ENCODE assay signal across 19 mouse cellular contexts in genomic region chr3:84477498-84477897, GRCm38 (mm10). TPM values are rescaled to one million over a fixed set of nuclear protein-coding genes. Genes with fewer than 3 reads are reported as not detected.
DNase-seq lines count a peak whose midpoint lies in the region; ATAC-seq and TF ChIP-seq lines count a peak whose summit lies in the region.
"Had no signal": no experiment of that assay in that cellular context is flagged by ENCODE, and none has a peak within 500 bp of the region (broad histone marks: within the 10 kb centered on the region; RNA-seq: fewer than 3 reads in every experiment).

No protein-coding gene starts in this region.

- WGBS in liver, embryonic 11.5 days: 59% methylated on average over 1 of the region's 1 CpGs
- WGBS in bone marrow, adult 2 months: 83% methylated on average over 1 of the region's 1 CpGs
- WGBS in liver, embryonic 15.5 days (ENCODE audit: insufficient replicate concordance): 51% methylated on average over 1 of the region's 1 CpGs
- WGBS in stomach, embryonic 16.5 days: 84% methylated on average over 1 of the region's 1 CpGs

- peaks cover 52% of the 10 kb centered on the region for H3K4me1 ChIP-seq in liver, embryonic 11.5 days (replicated peaks; ENCODE audit: control insufficient read depth, insufficient read depth, low read length)
- H3K4me1 ChIP-seq in bone marrow, adult 2 months (ENCODE audit: control insufficient read depth, insufficient read depth, low read length): peaks cover 2% of the 10 kb centered on the region
- peaks cover 79% of the 10 kb centered on the region for H3K4me1 ChIP-seq in liver, embryonic 15.5 days (replicated peaks)
- H3K4me1 ChIP-seq in stomach, embryonic 16.5 days (ENCODE audit: control insufficient read depth, insufficient read depth, low read length): peaks cover 42% of the 10 kb centered on the region

- H3K4me2 ChIP-seq in liver, embryonic 11.5 days: peak overlapping the region; percentile 100
- peak overlapping the region; percentile 94 for H3K4me2 ChIP-seq in liver, embryonic 15.5 days
- H3K4me2 ChIP-seq in stomach, embryonic 16.5 days (ENCODE audit: low read depth, low read length): peak overlapping the region; percentile 99

- peaks cover 55% of the 10 kb centered on the region for H3K27me3 ChIP-seq in liver, embryonic 11.5 days (replicated peaks; ENCODE audit: control insufficient read depth, insufficient read depth, low read length)
- peaks cover 65% of the 10 kb centered on the region for H3K27me3 ChIP-seq in liver, embryonic 15.5 days
- H3K27me3 ChIP-seq in stomach, embryonic 16.5 days (ENCODE audit: control insufficient read depth, insufficient read depth, low read length): no peaks in the 10 kb centered on the region

- DNase-seq in liver, embryonic 11.5 days (ENCODE audit: low spot score): no peak
- DNase-seq in liver: no peak
- no peak for DNase-seq in frontal cortex, postnatal 36 days (ENCODE audit: low spot score in 2 of 2)
- DNase-seq: adrenal gland, postnatal 10 days; cerebellum, adult 9-11 months; embryo, embryonic 11 days; forebrain, postnatal 0 days; gastrocnemius, postnatal 10 days; kidney, adult 18-20 months; kidney, postnatal 14 days; left cerebral cortex, postnatal 4 days; right cerebral cortex, adult 18-20 months; thymus, postnatal 4 days had no signal

- H3K27ac ChIP-seq in liver, embryonic 11.5 days (ENCODE audit: low read depth, low read length): peak overlapping the region; percentile 41
- no peak overlapping the region; the same call in 1 of the 2 replicates for H3K27ac ChIP-seq in bone marrow, adult 2 months (ENCODE audit: control insufficient read depth, insufficient read depth, low read depth, low read length, poor library complexity)
- H3K27ac ChIP-seq in liver, embryonic 15.5 days (replicated peaks): peak overlapping the region; percentile 88
- no peak overlapping the region for H3K27ac ChIP-seq in stomach, embryonic 16.5 days (ENCODE audit: low read length)
- H3K27ac ChIP-seq: heart, embryonic 10.5 days; lung, embryonic 15.5 days had no signal

- TF ChIP-seq POLR2A in bone marrow, adult 2 months (IDR thresholded peaks at IDR 0.05; ENCODE audit: borderline replicate concordance, control insufficient read depth, low read depth, low read length): no peak

- ATAC-seq in liver, embryonic 11.5 days (replicated peaks; ENCODE audit: low FRiP score): peak; percentile 48
- no peak for ATAC-seq in liver, embryonic 15.5 days (ENCODE audit: insufficient read depth)
- ATAC-seq in stomach, embryonic 16.5 days (ENCODE audit: insufficient read depth, low FRiP score): no peak
- ATAC-seq in granulocyte monocyte progenitor cell, adult 5-6 weeks (replicated peaks; ENCODE audit: poor library complexity, severe bottlenecking): no peak
- ATAC-seq: forebrain, postnatal 0 days had no signal

- no peaks in the 10 kb centered on the region for H3K36me3 ChIP-seq in liver, embryonic 11.5 days (ENCODE audit: control insufficient read depth, insufficient read depth, low read length)
- H3K36me3 ChIP-seq in liver, embryonic 15.5 days (replicated peaks): peaks cover 44% of the 10 kb centered on the region
- no peaks in the 10 kb centered on the region for H3K36me3 ChIP-seq in stomach, embryonic 16.5 days (ENCODE audit: control insufficient read depth, insufficient read depth, low read length)
- H3K36me3 ChIP-seq: heart, embryonic 10.5 days; lung, embryonic 15.5 days had no signal

- peak overlapping the region; percentile 77 for H3K4me3 ChIP-seq in liver, embryonic 11.5 days (ENCODE audit: low read depth, low read length)
- peak overlapping the region; percentile 82 for H3K4me3 ChIP-seq in bone marrow, adult 2 months (replicated peaks; ENCODE audit: control insufficient read depth, low read depth, low read length)
- H3K4me3 ChIP-seq in liver, embryonic 15.5 days (replicated peaks): peak overlapping the region; percentile 82
- peak overlapping the region; percentile 72 for H3K4me3 ChIP-seq in stomach, embryonic 16.5 days (replicated peaks; ENCODE audit: low read length)
- H3K4me3 ChIP-seq: heart, embryonic 10.5 days had no signal

- H3K9me3 ChIP-seq in liver, embryonic 11.5 days (ENCODE audit: control insufficient read depth, low read length): no peaks in the 10 kb centered on the region
- no peaks in the 10 kb centered on the region for H3K9me3 ChIP-seq in liver, embryonic 15.5 days (replicated peaks)
- H3K9me3 ChIP-seq in stomach, embryonic 16.5 days (replicated peaks; ENCODE audit: control insufficient read depth, low read length): no peaks in the 10 kb centered on the region
- H3K9me3 ChIP-seq: heart, embryonic 10.5 days; lung, embryonic 15.5 days had no signal

- TF ChIP-seq CTCF in bone marrow, adult 2 months (IDR thresholded peaks at IDR 0.05; ENCODE audit: control insufficient read depth, insufficient read depth, low read length): no peak

- H3K9ac ChIP-seq in liver, embryonic 11.5 days (ENCODE audit: low read depth, low read length): peak overlapping the region; percentile 82
- peak overlapping the region; percentile 93 for H3K9ac ChIP-seq in liver, embryonic 15.5 days
- H3K9ac ChIP-seq in stomach, embryonic 16.5 days (ENCODE audit: low read length): no peak overlapping the region
- H3K9ac ChIP-seq: forebrain, postnatal 0 days; lung, embryonic 15.5 days had no signal

RNA-seq across cellular contexts. Expression of gene Fhdc1, which starts 2.7 kb away (rescaled TPM):
- polyA plus RNA-seq in liver, embryonic 11.5 days (2014; fragmentation: Nextera tagmentation; extraction: Ambion mirVana): 7.6 and 11.6 TPM in 2 replicates
- 41.2 and 43.5 TPM in 2 replicates for polyA plus RNA-seq in bone marrow, adult 2 months (2011; ENCODE audit: insufficient read depth, insufficient read length, low replicate concordance, missing spikeins)
- 41.8 and 42.3 TPM in 2 replicates for polyA plus RNA-seq in liver, embryonic 15.5 days (2015; fragmentation: Nextera tagmentation; extraction: Ambion mirVana)
- 20.0 and 21.2 TPM in 2 replicates for polyA plus RNA-seq in stomach, embryonic 16.5 days (2015; fragmentation: Nextera tagmentation; extraction: Ambion mirVana)
- total RNA-seq in granulocyte monocyte progenitor cell, adult 5-6 weeks (2014; fragmentation: Nextera tagmentation): not detected in 2 replicates
- total RNA-seq in granulocyte monocyte progenitor cell, adult 5-6 weeks (2017): 0.30 TPM in 1 of 2 replicates, not detected in the other

Comparison
In these comparisons a context has a peak if more than half of its experiments do, and no peak if none do; other contexts are left out.
1. H3K27ac ChIP-seq: peak in liver, embryonic 11.5 days (single experiment) and liver, embryonic 15.5 days (single experiment); none in bone marrow, adult 2 months (single experiment) and stomach, embryonic 16.5 days (single experiment).
2. Peak in every context shown above with its lines, with median percentiles within 50 percentile points of each other: H3K4me2 ChIP-seq and H3K4me3 ChIP-seq.